Mouse (Mus musculus) T-cell, adult 2 months (primary cell): Measurements from ENCODE around the gene Dbn1.

Experiments
- DNase-seq: peaks from one replicate; pipeline ENCODE4 v3.0.0; 2022; ENCODE audit warnings: low spot score

The Dbn1 gene

GRCm38 (mm10) chr13:55510668-55511491, 23.0 kb upstream of the Dbn1 start:
- DNase-seq = no peak

DNA sequence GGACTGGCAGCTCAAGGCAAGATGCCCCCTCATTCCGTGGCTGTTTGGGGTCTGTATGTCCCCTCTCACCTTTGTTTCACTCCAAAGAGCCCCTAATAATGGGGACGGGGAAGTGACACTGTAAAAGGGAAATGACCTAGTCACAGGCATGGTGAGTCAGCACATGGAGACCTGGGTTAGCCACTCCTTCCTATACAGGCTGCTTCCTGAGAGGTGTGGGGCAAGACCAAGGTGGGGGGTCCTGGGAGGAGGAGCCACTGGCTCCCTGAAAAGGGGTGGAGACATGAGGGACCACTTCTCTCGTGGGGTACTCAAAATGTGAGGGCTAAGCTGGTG, 22.4 kb upstream of the Dbn1 start:
- no peak for DNase-seq

GRCm38 (mm10) chr13:55508531-55508930, 20.6 kb upstream of the Dbn1 start:
- DNase-seq = no peak

DNA sequence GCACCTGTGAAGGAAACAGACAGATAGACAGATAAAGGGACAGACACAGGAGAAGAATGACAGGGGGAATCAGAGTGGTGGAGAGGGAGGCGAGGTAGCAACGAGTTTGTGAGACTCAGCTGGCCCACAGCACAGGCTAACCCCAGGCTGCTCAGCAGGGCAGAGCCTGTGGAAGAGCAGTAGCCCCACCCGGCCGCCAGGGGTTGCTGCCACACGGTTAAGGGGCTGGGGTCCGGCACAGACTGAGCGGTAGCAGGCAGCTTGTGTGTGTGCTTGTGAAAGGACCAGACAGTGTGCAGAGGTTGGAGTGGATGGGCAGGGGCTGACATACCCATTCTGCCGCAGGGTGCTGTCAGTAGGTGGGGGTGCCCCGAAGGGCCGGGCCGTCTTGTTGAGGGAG, 20.0 kb upstream of the Dbn1 start:
- no peak for DNase-seq

GRCm38 (mm10) chr13:55506697-55507096, 18.8 kb upstream of the Dbn1 start:
- no peak for DNase-seq

DNA sequence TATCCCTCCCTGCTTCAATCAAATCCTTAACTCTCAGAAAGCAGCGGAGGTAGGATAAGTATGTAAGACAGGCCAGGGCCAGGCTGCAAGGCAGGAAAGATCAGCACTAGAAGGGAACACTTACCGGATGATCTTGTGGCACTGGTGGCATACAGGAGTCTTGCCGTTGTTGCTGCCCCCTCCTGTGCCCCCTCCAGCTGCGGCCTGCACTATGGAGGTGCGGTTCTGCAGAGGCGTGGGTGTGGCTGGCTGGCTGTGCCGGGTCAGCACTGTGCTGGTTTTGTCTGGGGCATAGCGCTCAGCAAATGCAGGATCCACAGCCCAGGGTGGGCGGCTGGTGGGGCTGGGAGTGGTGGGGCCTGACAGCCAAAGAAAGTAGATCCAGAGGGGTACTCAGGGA, 17.9 kb upstream of the Dbn1 start:
- DNase-seq = no peak

- no peak for DNase-seq
These were observed 16.5 kb upstream of the Dbn1 start for GRCm38 (mm10) chr13:55504390-55504789.

DNA sequence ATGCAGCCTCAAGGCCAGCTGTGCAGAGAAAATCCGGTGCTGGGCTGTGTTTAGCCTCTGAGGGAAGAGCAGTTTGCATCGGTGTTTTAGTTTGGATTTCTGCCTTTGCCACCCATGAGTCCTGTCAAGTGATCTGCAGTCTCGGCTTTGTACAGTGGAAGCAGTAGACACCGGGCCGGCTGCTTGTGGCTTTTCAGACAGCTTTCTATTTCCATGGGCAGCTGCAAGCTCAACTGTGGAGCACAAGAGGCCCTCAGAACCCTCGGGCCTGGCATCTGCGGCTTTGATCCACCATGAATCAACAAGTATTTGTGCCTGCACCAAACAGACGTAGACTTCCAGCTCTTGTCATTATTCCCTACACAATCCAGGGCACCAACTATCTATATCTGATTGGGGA, 14.5 kb upstream of the Dbn1 start:
- no peak for DNase-seq

DNA sequence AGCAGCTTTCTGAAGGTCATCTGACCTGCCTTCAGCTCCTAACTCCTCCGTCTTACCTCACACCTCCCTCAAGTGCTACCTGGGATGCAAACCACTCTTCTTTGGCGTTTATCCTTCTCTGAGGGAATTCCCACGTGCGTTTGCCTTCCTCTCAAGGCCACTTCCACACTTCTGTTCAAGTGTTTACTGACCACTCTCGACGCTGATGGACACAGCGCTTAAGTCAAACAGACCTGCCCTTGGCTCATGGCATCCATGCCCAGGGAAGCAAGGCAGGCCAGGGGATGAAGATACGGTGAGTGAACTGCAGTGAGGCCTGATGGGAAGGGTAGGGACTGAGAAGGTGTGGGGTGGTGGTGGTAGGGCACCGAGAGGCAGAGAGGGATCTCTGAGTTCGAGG, 12.7 kb upstream of the Dbn1 start:
- no peak for DNase-seq

DNA sequence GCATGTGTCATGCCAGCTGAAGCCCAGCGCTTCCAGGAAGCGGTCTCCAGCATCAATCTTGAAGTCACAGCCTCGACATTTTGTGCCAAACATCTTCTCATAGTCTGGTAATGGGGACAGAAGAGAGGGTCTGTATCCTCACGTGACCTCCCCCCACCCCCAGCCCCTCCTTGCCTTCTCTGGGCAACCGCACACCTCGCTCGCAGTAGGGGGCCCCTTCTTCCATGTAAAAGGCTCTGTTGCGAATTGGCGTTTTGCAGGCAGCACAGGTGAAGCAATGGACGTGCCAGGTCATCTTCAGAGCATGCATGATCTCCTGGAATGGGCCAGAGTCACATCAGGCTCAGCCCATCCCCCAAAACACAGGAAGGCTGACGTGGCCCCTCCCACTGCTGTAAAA, 11.0 kb upstream of the Dbn1 start:
- DNase-seq = no peak

DNA sequence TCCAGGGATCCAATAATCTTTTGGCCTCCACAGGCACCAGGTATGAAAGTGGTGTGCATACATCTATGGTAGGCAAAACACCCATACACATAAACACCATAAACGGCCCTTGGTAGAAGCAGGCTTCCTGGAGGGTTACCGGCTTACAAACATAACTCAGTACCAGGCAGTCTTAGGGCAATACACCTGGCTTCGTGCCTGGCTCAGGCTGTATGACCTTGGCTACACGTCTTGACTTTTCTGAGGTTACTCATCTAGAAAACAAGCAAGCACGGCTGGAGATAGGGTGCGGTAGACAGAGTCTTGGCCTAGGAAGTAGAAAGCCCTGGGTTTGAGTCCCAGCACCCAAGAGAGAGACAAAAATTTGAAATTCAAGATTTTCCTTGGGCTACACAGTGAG, 8.8 kb upstream of the Dbn1 start:
- DNase-seq = no peak

DNA sequence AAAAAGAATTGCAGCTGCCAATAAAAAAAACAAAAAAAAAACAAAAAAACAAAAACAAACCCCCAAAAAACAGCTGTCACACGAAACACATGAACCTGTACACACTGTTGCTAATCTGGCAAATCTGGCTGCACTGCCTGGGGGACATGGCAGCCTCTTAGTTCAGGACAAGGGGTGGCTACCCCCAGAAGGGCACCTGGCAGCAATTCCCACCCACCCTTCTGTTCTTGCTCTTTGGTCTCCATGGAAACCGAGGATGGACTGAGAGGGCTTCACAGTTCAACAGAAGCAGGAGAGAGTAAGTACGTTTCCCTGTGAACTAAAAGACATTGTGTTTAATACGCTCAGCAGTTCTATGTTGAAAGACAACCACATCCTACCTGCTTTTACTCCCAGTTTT, 7.8 kb upstream of the Dbn1 start:
- DNase-seq = no peak

GRCm38 (mm10) chr13:55494883-55495621, 7.1 kb upstream of the Dbn1 start:
- no peak for DNase-seq

GRCm38 (mm10) chr13:55494257-55494656, 6.3 kb upstream of the Dbn1 start:
- DNase-seq = no peak

DNA sequence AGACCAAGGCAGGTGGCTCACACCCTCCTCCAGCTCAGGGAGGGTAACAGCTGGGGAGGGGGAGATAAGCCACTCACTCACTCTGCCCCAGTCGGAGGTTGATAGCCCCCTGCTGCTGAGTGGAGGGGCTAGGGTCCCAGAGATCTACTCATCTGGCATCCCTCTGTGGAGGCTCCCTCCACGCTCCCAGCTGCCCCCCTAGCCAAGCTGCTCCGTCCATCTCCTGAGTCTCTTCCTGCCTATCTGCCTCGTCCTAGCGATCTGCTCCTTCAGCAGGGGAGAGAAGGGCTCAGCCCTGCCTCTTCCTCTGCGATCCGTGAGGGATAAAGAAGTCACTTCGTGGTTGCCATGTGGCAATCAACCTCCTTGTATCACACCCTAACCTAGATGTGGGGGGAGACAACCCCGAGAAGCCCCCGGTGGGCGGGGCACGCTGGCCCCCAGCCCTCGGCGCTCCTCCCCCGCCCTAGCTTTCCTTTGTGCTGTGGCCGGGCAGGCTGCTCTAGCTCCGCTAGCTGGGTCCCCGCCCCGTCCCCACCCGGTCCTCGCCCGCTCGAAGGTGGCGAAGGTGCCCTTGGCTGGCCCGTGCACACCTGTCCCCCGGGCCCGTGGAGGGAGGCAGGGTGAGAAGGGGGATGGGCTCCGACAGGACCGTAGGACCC, 864 bp downstream of the Dbn1 start:
- DNase-seq = no peak

DNA sequence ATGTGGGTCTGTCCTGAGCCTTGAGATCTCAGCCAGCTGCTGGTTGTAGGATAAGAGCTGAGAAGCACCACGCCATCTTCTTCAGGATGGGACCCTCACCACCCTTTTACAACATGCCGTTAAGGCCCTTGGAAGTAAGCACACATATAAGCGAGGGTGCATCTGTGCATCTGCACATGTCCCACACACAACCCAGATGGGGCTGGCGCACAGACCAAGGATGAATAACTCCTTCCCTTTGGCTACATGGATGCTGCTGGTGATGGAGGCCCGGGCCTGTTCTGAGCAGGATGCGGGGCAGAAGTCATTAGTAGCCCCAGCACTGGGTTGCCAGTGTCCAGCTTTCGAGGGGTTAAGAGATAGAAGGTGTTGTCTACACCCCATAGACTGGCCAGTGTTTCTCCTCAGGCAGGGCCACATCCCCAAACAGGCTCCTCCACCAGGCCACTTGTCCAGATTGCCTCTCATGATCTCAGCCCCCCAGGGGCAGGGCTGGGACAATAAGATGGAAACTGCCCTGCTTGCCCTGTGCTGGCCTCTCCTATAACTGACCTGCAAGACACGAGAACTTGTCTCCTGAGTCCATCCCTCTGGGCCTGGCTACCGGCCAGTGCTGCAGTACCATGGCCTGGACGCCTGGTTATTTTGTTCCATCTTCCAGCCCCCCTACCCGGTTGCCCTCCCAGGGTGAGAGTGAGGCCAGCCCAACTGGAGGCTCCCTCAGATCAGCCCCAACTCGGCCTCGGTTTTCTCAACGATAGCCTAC, 1.7 kb downstream of the Dbn1 start:
- DNase-seq = no peak

GRCm38 (mm10) chr13:55484520-55485088, 3.3 kb downstream of the Dbn1 start:
- no peak for DNase-seq

GRCm38 (mm10) chr13:55483593-55483992, 4.3 kb downstream of the Dbn1 start:
- no peak for DNase-seq

DNA sequence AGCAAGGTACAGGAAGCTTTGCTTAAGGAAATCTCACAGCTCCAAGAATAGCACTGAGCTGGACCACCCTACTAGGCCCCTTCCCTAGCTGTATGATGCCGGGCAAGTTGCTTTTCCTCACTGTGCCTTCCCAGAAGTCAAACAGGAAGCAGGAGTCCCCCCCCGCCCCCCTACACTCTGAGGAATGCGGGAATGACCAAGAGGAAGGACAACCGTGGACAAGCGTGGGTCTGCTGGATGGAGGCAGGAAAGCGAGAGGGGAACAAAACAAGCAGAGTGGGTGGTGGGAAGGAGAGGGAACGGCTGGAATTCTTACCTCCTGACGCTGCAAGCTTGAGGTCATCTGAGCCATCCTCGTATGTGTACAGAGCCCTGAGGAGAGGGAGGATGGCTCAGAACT, 4.8 kb downstream of the Dbn1 start:
- DNase-seq = no peak

GRCm38 (mm10) chr13:55482542-55482941, 5.4 kb downstream of the Dbn1 start:
- no peak for DNase-seq

DNA sequence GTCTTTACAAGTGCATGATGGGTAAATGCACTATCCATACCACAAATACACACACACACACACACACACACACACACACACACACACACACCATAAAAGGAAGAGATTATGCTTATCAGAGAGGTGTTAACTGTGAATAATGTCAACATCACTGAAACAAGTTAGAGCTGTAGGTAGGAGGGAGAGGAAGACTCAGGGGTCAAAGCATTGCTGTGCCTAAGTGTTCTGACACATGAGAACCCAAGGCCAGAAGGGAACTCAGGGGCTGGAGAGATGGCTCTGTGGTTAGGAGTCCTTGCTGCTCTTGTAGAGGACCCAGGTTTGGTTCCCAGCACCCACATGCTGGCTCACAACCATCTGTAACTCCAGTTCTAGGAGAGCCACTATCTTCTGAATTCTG, 8.0 kb downstream of the Dbn1 start:
- DNase-seq = no peak

- DNase-seq = no peak
These were observed 8.9 kb downstream of the Dbn1 start for GRCm38 (mm10) chr13:55479008-55479407.
